Comparison of ENCODE assay signal across 9 mouse cellular contexts in the genomic region with DNA sequence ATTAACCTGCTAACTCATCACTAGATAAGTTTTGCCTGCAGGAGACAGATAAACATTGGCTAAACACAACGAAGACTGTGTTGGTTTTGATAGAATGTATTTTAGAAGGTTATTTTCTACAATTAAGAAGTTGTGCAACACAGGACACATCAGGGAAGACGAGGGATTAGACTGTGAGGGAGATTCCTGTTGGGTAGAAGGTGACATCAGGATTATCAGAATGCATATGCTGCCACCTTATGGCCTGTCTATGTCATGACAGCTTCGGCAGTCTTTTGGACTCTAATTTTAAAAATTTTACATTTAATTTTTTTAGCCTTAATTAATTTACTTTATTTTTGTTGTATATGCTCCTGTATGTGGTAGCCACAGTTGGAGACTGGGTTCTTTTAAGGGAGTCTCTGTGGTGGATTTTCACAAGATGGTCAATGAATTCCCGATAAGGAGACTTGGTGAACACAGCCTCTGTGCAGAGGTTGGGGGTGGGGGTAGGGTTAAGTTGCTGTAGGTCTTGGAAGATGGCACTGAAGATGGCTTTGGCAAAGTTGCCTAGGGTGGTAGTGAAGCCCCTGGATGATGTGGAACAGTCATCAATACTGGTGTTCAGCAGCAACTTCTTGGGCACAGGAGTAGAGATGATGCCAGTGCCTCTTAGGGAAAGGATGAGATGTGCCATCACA. TPM values are rescaled to one million over a fixed set of nuclear protein-coding genes. Genes with fewer than 3 reads are reported as not detected.
A peak's percentile ranks its signal among the peaks of the same experiment; 100 is the strongest.
DNase-seq lines count a peak whose midpoint lies in the region; ATAC-seq and TF ChIP-seq lines count a peak whose summit lies in the region.
"Had no signal": no experiment of that assay in that cellular context is flagged by ENCODE, and none has a peak within 500 bp of the region (broad histone marks: within the 10 kb centered on the region; RNA-seq: fewer than 3 reads in every experiment).

No protein-coding gene starts in this region.

- no peaks in the 10 kb centered on the region for H3K36me3 ChIP-seq in neural tube, embryonic 14.5 days (ENCODE audit: control insufficient read depth, insufficient read depth, low read length)
- H3K36me3 ChIP-seq: lung, embryonic 15.5 days had no signal

- no peak for TF ChIP-seq POLR2A in brain, embryonic 14.5 days (IDR thresholded peaks at IDR 0.05; ENCODE audit: borderline replicate concordance, extremely low read depth, insufficient read depth, insufficient read length, poor library complexity, severe bottlenecking)

- peak; percentile 71 for ATAC-seq in neural tube, embryonic 14.5 days (ENCODE audit: low read depth)
- no peak for ATAC-seq in inflammation-experienced regulatory T-cells, adult 6 months

- no peak overlapping the region for H3K9ac ChIP-seq in neural tube, embryonic 14.5 days (replicated peaks; ENCODE audit: low read depth, low read length)
- H3K9ac ChIP-seq: lung, embryonic 15.5 days had no signal

- H3K9me3 ChIP-seq in neural tube, embryonic 14.5 days (ENCODE audit: control insufficient read depth, low read length) = no peaks in the 10 kb centered on the region
- H3K9me3 ChIP-seq: lung, embryonic 15.5 days had no signal

- H3K27ac ChIP-seq in neural tube, embryonic 14.5 days (ENCODE audit: low read depth, low read length) = no peak overlapping the region
- H3K27ac ChIP-seq: lung, embryonic 15.5 days had no signal

- H3K4me3 ChIP-seq in neural tube, embryonic 14.5 days (ENCODE audit: low read depth, low read length) = no peak overlapping the region
- H3K4me3 ChIP-seq: lung, embryonic 15.5 days had no signal

- WGBS in neural tube, embryonic 14.5 days = 26% methylated on average over 4 of the region's 4 CpGs

- TF ChIP-seq CTCF in brain, embryonic 14.5 days (IDR thresholded peaks at IDR 0.05; ENCODE audit: borderline replicate concordance, extremely low read depth, insufficient read depth, insufficient read length) = peak; percentile 65; the same call in 1 of the 2 replicates

- H3K4me2 ChIP-seq in neural tube, embryonic 14.5 days (ENCODE audit: low read depth, low read length) = no peak overlapping the region
- H3K4me2 ChIP-seq: lung, embryonic 15.5 days had no signal

- H3K27me3 ChIP-seq in neural tube, embryonic 14.5 days (ENCODE audit: control insufficient read depth, insufficient read depth, low read length) = no peaks in the 10 kb centered on the region
- H3K27me3 ChIP-seq: lung, embryonic 15.5 days had no signal

- intact Hi-C loops in heart, postnatal 10 days (cut with DNase I) = loop anchor here (2.0 to 5.0 kb wide), 4 partner anchors 44 to 216 kb away; a partner anchor contains a TSS
- intact Hi-C loops in left cerebral cortex, postnatal 25 days (cut with DNase I) = loop anchor here (1.0 to 5.0 kb wide), 3 partner anchors 44 to 217 kb away; a partner anchor contains a TSS

- peak; percentile 8 for DNase-seq in layer of hippocampus, adult 11-12 months (ENCODE audit: low spot score)
- DNase-seq in layer of hippocampus, adult 8-10 months (ENCODE audit: low spot score in 2 of 2) = no peak
- peak; percentile 38 for DNase-seq in ES-CJ7 (ENCODE audit: low read depth, low spot score)
- DNase-seq in brain, embryonic 14.5 days (ENCODE audit: low read depth) = peak; percentile 54
- peak; percentile 35 to 56 for DNase-seq in heart, postnatal 10 days
- peak; percentile 10 to 21 for DNase-seq in left cerebral cortex, postnatal 25 days (ENCODE audit: low spot score in 2 of 2)

- H3K4me1 ChIP-seq in neural tube, embryonic 14.5 days (ENCODE audit: control insufficient read depth, insufficient read depth, low read length) = no peaks in the 10 kb centered on the region
- H3K4me1 ChIP-seq: lung, embryonic 15.5 days had no signal

RNA-seq across cellular contexts. Expression of a gene that starts 13.1 kb away (rescaled TPM):
- 1 to 10 TPM in 1 of 4 experiments, not detected in 3; 1.1 TPM for total RNA-seq in layer of hippocampus, adult 8-10 months (2022)
- polyA plus RNA-seq in brain, embryonic 14.5 days (2012; rRNA removed) = 3.7 and 7.0 TPM in 2 replicates
- 1 to 10 TPM; 5.2 to 6.7 TPM for total RNA-seq in heart, postnatal 10 days (2021)
- not detected for total RNA-seq in left cerebral cortex, postnatal 25 days (2021)
- polyA plus RNA-seq in neural tube, embryonic 14.5 days (2014; fragmentation: Nextera tagmentation; extraction: Ambion mirVana) = 0.46 and 7.1 TPM in 2 replicates
- 1 to 10 TPM in 1 of 3 experiments, under 1 TPM in 1, not detected in 1; 0.70 to 3.0 TPM for polyA plus RNA-seq in inflammation-experienced regulatory T-cells, adult 6 months (2017; shearing (Covaris generic))

RNA-seq across cellular contexts. Expression of a gene that starts 18.0 kb away (rescaled TPM):
- total RNA-seq in layer of hippocampus, adult 8-10 months (2022) = not detected
- polyA plus RNA-seq in brain, embryonic 14.5 days (2012; rRNA removed) = not detected in 2 replicates
- total RNA-seq in heart, postnatal 10 days (2021) = not detected
- not detected for total RNA-seq in left cerebral cortex, postnatal 25 days (2021)
- polyA plus RNA-seq in neural tube, embryonic 14.5 days (2014; fragmentation: Nextera tagmentation; extraction: Ambion mirVana) = not detected in 2 replicates
- polyA plus RNA-seq in inflammation-experienced regulatory T-cells, adult 6 months (2017; shearing (Covaris generic)) = not detected
- polyA plus RNA-seq: lung, embryonic 15.5 days had no signal

RNA-seq across cellular contexts. Expression of a gene that starts 39.9 kb away (rescaled TPM):
- total RNA-seq in layer of hippocampus, adult 8-10 months (2022) = 1 to 10 TPM in 1 of 4 experiments, not detected in 3; 1.2 TPM
- 3.0 and 7.4 TPM in 2 replicates for polyA plus RNA-seq in brain, embryonic 14.5 days (2012; rRNA removed)
- total RNA-seq in heart, postnatal 10 days (2021) = 1 to 10 TPM; 3.7 to 4.7 TPM
- total RNA-seq in left cerebral cortex, postnatal 25 days (2021) = not detected
- polyA plus RNA-seq in neural tube, embryonic 14.5 days (2014; fragmentation: Nextera tagmentation; extraction: Ambion mirVana) = 1.8 and 9.7 TPM in 2 replicates
- 1 to 10 TPM in 1 of 3 experiments, not detected in 2; 7.4 TPM for polyA plus RNA-seq in inflammation-experienced regulatory T-cells, adult 6 months (2017; shearing (Covaris generic))

RNA-seq across cellular contexts. Expression of a gene that starts 54.8 kb away (rescaled TPM):
- total RNA-seq in layer of hippocampus, adult 8-10 months (2022) = under 1 TPM in 3 of 4 experiments, not detected in 1; 0.34 to 0.62 (median 0.49) TPM
- polyA plus RNA-seq in brain, embryonic 14.5 days (2012; rRNA removed) = 0.14 TPM in 1 of 2 replicates, not detected in the other
- under 1 TPM in 1 of 2 experiments, not detected in 1; 0.20 TPM for total RNA-seq in heart, postnatal 10 days (2021)
- total RNA-seq in left cerebral cortex, postnatal 25 days (2021) = under 1 TPM; 0.69 to 0.94 TPM
- polyA plus RNA-seq in neural tube, embryonic 14.5 days (2014; fragmentation: Nextera tagmentation; extraction: Ambion mirVana) = not detected in 2 replicates
- polyA plus RNA-seq in inflammation-experienced regulatory T-cells, adult 6 months (2017; shearing (Covaris generic)) = not detected

Comparison
In these comparisons a context has a peak if more than half of its experiments do, and no peak if none do; other contexts are left out.
1. DNase-seq: peak in layer of hippocampus, adult 11-12 months (single experiment), ES-CJ7 (single experiment), brain, embryonic 14.5 days (single experiment), heart, postnatal 10 days (2 of 2) and left cerebral cortex, postnatal 25 days (2 of 2); none in layer of hippocampus, adult 8-10 months (0 of 2).